Mouse (Mus musculus) left cerebral cortex, adult 8-10 months (tissue): ENCODE measurements around the gene Mcoln3. TPM values are rescaled to one million over a fixed set of nuclear protein-coding genes. Genes with fewer than 3 reads are reported as not detected.
A peak's percentile ranks its signal among the peaks of the same experiment; 100 is the strongest.

ENCODE experiments used
- DNase-seq, 2 experiments: peaks; one replicate each; pipeline ENCODE4 v3.0.0; 2022; ENCODE audit warnings: low spot score in 2 of 2
- total RNA-seq, 4 experiments: library from RNA; stranded (reverse); gene quantifications; 2 replicates each; pipeline ENCODE4 v1.2.4; 2022

Gene Mcoln3
- total RNA-seq, 4 experiments from 2014 or later: not detected

- DNase-seq: no peak
Measured at GRCm38 (mm10) chr3:146169356-146169755, 52.1 kb downstream of the Mcoln3 start.

- no peak for DNase-seq
Measured at GRCm38 (mm10) chr3:146173030-146173429, 55.8 kb downstream of the Mcoln3 start.

GRCm38 (mm10) chr3:146174215-146174614, 57.0 kb downstream of the Mcoln3 start:
- DNase-seq: no peak

GRCm38 (mm10) chr3:146177295-146177694, 60.0 kb downstream of the Mcoln3 start:
- no peak for DNase-seq

- peak; percentile 63 to 78 for DNase-seq
Measured at GRCm38 (mm10) chr3:146177748-146178582, 60.7 kb downstream of the Mcoln3 start.

- no peak for DNase-seq
Measured at GRCm38 (mm10) chr3:146180341-146180740, 63.1 kb downstream of the Mcoln3 start.

- no peak for DNase-seq
Measured at GRCm38 (mm10) chr3:146180986-146181385, 63.7 kb downstream of the Mcoln3 start.

GRCm38 (mm10) chr3:146184992-146185657, 67.9 kb downstream of the Mcoln3 start:
- DNase-seq: peak; percentile 12 to 43

GRCm38 (mm10) chr3:146186033-146186432, 68.8 kb downstream of the Mcoln3 start:
- no peak for DNase-seq

- DNase-seq: no peak
Measured at GRCm38 (mm10) chr3:146189933-146190332, 72.7 kb downstream of the Mcoln3 start.

Other genes starting within 250 kb of the Mcoln3 start
- 10 to 100 TPM; 11.4 to 14.5 (median 13.1) TPM for gene Bcl10, start 194.6 kb upstream of the Mcoln3 start, total RNA-seq
- gene 2410004B18Rik, start 179.4 kb upstream of the Mcoln3 start, total RNA-seq: 10 to 100 TPM; 26.4 to 34.7 (median 31.2) TPM
- gene Syde2, start 129.6 kb upstream of the Mcoln3 start, total RNA-seq: 1 to 10 TPM; 2.4 to 3.4 (median 3.1) TPM
- 1 to 10 TPM in 1 of 4 experiments, under 1 TPM in 3; 0.21 to 1.5 (median 0.29) TPM for gene Wdr63, start 9.3 kb upstream of the Mcoln3 start, total RNA-seq
- not detected for gene Mcoln2, start 32.4 kb downstream of the Mcoln3 start, total RNA-seq
- under 1 TPM; 0.24 to 0.60 (median 0.34) TPM for gene Lpar3, start 103.5 kb downstream of the Mcoln3 start, total RNA-seq